Mouse (Mus musculus) CH12.LX (cell line): ENCODE data around the gene Chst15.

Source experiments
- CHD2 ChIP-seq: IDR thresholded peaks from 2 replicates; pipeline ENCODE4 v1.6.1; 2011; ENCODE audit warnings: low read length, improper control_type of control experiment
- CTCF ChIP-seq, 2 experiments: IDR thresholded peaks in 1 of 2; conservative IDR thresholded peaks in 1 of 2; 2 replicates each; pipeline ENCODE4 v1.5.1; 2011 to 2012; ENCODE audit warnings: low read depth in 2 of 2, low read length in 2 of 2, improper control_type of control experiment in 1 of 2, inconsistent platforms in 1 of 2, mild to moderate bottlenecking in 1 of 2, moderate library complexity in 1 of 2
- GABPA ChIP-seq: IDR thresholded peaks from 2 replicates; pipeline ENCODE4 v1.6.1; 2012; ENCODE audit warnings: low read depth, low read length, improper control_type of control experiment, inconsistent platforms; ENCODE audit not compliant: insufficient replicate concordance
- HCFC1 ChIP-seq: IDR thresholded peaks from 2 replicates; pipeline ENCODE4 v1.6.1; 2012; ENCODE audit warnings: low read depth, mild to moderate bottlenecking, inconsistent platforms, low read length, improper control_type of control experiment
- MAX ChIP-seq: IDR thresholded peaks from 2 replicates; pipeline ENCODE4 v1.6.1; 2011; ENCODE audit warnings: low read length, improper control_type of control experiment
- MYC ChIP-seq: IDR thresholded peaks from 2 replicates; pipeline ENCODE4 v1.6.1; 2011; ENCODE audit warnings: low read depth, mild to moderate bottlenecking, improper control_type of control experiment, low read length
- PAX5 ChIP-seq: IDR thresholded peaks from 2 replicates; pipeline ENCODE4 v1.6.1; 2012; ENCODE audit warnings: low read length, inconsistent platforms, mixed read lengths
- POLR2A ChIP-seq: IDR thresholded peaks from 2 replicates; pipeline ENCODE4 v1.6.1; 2011; ENCODE audit warnings: low read depth, mild to moderate bottlenecking, improper control_type of control experiment, low read length
- SIN3A ChIP-seq: IDR thresholded peaks from 2 replicates; pipeline ENCODE4 v1.6.1; 2012; ENCODE audit warnings: low read length, improper control_type of control experiment, inconsistent platforms
- UBTF ChIP-seq: IDR thresholded peaks from 2 replicates; pipeline ENCODE4 v1.6.1; 2012; ENCODE audit warnings: low read depth, mild to moderate bottlenecking, inconsistent platforms, low read length, improper control_type of control experiment, moderate library complexity
- USF2 ChIP-seq: conservative IDR thresholded peaks from 2 replicates; pipeline ENCODE4 v1.6.1; 2011; ENCODE audit warnings: low read depth, low read length, improper control_type of control experiment
- ZMIZ1 ChIP-seq: IDR thresholded peaks from 2 replicates; pipeline ENCODE4 v1.6.1; 2012; ENCODE audit warnings: low read depth, mild to moderate bottlenecking, inconsistent platforms, low read length, improper control_type of control experiment
- ZNF384 ChIP-seq: IDR thresholded peaks from 2 replicates; pipeline ENCODE4 v1.6.1; 2012; ENCODE audit warnings: low read depth, low read length, improper control_type of control experiment, inconsistent platforms

DNA sequence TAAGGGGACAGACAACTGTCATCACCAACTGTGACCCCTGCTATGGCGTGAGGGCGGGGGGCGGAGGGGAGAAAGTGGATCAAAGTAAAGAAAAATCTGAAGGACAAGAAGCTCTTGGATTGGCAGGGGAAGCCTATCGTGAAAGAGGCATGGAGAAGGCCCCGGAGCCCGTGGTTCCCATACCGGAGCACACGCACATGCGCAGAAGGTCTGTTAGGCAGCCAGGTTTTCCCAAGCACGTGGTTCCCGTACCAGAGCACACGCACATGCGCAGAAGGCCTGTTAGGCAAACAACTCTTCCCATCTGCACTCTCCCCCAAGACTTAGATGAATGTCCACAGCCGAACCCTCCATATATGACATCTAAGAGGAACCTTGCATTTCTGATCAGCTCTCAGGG lies 72.4 kb downstream of the Chst15 start:
- no peak for TF ChIP-seq CTCF (conservative IDR thresholded peaks at IDR 0.05 in 1 of 2, IDR thresholded peaks at IDR 0.05 in 1 of 2; ENCODE audit: low read depth in 2 of 2, low read length in 2 of 2)
- TF ChIP-seq ZMIZ1 = no peak
- TF ChIP-seq ZNF384 = no peak
- TF ChIP-seq GABPA = no peak
- TF ChIP-seq PAX5 = no peak
- TF ChIP-seq POLR2A = no peak
- no peak for TF ChIP-seq MYC
- TF ChIP-seq HCFC1 = no peak
- TF ChIP-seq USF2 = no peak
- no peak for TF ChIP-seq SIN3A
- no peak for TF ChIP-seq MAX
- TF ChIP-seq UBTF = no peak
- TF ChIP-seq CHD2 = no peak
